Mouse (Mus musculus): ENCODE data around the gene Gm20388.
A peak's percentile ranks its signal among the peaks of the same experiment; 100 is the strongest.
"Not testable (repeated sequence)": the region's sequence is repeated elsewhere in the genome, so short reads cannot be mapped to it uniquely, and the experiment has no call there.

Gene Gm20388

DNA sequence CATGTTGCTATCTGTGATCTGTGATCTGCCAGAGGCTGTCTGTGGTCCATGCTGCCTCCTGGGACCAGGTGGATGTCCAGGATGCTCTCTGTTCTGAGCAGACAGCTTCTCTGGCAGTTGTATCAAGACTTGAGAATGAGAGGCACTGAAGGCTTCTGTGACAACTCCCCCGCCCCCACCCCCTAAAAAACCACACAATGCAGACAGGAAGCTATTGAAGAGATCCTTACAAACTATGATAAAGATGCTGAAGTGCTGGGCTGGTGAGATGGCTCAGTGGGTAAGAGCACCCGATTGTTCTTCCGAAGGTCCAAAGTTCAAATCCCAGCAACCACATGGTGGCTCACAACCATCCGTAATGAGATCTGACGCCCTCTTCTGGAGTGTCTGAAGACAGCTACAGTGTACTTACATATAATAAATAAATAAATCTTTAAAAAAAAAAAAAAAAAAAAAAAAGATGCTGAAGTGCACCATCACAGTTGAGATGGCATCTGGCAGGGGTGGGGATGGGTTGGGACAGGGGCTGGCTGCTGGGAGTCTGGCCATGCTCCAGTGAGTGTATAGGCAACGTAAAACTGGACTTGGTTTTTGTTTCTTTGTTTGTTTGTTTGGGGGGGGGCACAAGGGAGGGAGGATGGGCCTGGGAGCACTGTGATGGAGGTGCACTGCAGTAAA is 1235.0 kb downstream of the Gm20388 start:
- not testable (repeated sequence) for DNase-seq (ENCODE audit: low spot score in 2 of 2)

DNA sequence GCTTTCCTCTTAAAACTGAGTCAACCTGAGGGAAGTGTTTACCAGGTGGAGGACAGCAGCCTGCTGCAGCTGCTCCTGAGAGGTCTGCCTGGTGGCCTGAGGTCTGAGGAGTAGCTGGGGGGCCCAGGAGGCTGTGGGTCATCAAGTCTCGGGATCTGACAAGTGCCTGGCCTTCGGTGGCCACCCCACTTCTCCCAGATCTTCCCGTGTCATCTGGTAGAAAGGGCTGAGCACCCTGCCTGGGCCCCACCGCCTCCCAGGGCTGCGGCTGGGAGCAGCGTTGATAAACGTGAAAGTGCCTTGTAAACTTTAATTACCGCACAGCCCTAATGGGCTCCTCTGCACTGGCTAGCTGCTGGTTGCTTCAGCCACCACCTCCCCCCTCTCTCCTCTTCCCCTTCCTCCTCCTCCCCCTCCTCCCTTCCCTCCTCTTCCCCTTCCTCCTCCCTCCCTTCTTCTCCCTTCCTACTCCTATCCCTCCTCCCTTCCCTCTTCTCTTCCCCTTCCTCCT is 1238.0 kb downstream of the Gm20388 start:
- no peak for DNase-seq (ENCODE audit: low spot score in 2 of 2)

DNA sequence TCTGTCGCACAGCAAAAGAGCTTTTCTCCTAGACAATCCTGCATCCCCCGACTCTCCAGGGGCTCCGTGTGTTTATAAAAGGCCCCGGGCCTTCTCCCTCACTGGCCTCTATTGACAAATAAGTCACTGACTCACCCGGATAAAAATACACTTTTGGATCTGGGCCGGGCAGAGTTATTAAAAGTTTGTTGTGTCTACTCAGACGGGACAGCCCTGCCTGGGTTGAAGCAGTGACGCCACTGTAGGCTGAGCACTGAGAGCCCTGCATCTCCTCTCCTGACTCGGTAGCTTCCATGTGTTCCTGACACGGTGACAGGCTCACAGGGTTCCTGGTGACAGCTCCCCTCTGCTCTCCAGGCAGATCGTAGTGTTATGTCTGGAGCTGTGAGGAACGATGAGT is 1241.8 kb downstream of the Gm20388 start:
- no peak for DNase-seq (ENCODE audit: low spot score in 2 of 2)

DNA sequence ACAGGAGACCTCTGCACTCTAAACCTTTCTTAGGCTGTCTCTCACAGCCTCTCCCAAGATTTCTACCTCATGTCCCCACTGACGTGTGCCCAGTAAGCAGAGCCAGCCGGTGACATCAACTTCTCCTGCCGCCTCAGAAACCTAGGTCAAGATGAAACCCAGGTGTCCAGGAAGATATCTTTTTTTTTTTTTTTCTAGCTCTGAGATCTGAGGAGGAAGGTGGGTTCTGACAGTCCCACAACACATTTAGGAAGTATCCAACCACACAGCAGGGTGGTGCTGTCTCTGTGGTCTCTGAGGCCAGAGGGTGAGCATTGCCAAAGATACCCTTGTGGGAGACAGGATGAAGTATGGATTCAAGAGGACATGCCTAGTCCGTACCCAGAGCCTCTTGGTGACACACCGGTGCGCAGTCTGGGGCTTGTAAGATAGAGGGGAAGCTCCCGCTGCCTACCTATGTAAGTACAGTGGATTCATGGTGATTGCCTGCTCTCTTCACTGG is 1246.4 kb downstream of the Gm20388 start:
- no peak for DNase-seq (ENCODE audit: low spot score in 2 of 2)

DNA sequence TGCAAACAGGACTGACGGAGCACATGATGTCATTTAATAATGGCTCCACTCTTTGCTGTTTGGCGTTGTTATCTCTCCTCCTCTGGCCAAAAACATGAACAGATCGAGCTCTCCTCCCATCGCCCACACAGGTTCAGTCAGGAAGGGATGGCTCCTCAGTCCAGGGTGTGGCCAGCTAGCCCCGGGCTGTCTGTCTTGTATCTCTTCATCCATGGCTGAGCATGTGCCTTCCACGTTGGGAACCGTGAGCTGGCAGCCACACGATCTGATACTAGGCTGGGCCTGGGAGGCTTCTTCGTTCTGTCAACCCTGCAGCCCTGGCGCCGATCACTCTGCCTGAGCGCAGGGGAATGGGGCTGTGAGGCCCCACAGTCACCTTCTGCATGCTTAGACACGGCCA is 1248.2 kb downstream of the Gm20388 start:
- no peak for DNase-seq (ENCODE audit: low spot score in 2 of 2)

DNA sequence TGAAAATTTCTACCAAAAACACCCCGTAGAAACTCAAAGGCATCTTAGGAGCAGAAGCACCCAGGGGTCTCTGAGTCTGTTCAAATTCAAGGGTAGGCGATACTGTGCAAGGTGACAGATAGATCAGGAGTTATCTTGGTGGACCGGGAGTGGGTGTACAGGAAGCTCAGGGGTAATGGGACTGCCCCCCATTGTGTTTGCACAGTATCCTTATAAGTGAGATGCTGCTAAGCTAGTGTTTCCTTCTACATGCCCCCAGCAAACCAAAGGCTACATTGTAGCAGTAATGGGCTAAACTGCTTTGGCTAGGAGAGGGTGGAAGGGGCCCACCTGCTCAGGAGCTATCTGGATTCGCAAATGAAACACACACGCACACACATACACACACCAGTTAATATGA is 1250.8 kb downstream of the Gm20388 start:
- no peak for DNase-seq (ENCODE audit: low spot score in 2 of 2)

DNA sequence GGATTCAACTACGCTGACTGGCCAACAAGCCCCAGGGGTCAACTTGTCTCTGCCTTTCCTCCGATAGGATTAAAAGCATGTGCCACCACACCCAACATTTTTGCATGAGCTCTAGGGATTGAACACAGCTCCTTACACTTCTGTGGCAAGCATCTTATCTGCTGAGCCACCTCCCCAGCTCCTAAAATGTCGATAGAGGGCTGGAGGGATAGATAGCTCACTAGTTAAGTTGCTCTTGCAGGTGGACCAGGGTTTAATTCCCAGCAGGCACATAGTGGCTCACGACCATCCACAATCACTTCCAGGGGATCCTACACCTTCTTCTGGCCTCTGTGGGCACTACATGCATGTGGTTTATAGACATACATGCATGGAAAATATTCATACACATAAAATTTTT is 1251.8 kb downstream of the Gm20388 start:
- DNase-seq (ENCODE audit: low spot score in 2 of 2), result no peak

DNA sequence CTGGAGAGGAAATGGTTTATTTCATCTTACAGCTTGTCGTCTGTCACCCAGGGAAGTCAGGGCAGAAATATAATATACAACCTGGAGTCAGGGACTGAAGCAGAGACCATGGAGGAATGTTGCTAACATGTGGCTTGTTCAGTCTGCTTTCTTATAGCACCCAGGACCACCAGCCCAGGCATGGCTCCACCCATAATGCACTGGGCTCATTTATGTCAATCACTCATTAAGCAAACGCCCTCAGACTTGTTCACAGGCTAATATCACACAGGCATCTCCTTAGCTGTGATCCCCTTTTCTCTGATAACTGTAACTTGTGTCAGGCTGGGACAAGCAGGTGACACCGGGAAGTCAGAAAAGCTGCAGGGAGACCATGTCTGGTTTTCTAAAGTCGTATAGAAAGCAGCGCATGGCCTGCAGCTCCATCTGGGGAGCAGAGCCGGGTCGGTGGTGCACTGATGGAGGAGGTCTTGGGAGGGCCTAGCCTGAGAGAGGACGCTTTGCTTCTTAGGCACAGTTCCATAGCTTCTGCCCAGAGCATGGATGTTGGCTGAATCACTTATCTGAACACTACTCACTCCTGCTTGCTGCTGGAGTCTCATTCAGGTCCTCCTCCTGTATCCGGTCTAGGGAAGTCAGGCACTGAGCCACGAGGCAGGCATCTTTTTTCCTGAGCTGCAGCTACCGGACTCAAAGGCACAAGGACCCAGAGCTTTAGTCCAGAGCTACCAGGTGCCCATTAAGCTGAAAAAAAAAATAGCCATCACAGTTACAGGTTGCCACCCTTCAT is 1252.5 kb downstream of the Gm20388 start:
- no peak for DNase-seq (ENCODE audit: low spot score in 2 of 2)

DNA sequence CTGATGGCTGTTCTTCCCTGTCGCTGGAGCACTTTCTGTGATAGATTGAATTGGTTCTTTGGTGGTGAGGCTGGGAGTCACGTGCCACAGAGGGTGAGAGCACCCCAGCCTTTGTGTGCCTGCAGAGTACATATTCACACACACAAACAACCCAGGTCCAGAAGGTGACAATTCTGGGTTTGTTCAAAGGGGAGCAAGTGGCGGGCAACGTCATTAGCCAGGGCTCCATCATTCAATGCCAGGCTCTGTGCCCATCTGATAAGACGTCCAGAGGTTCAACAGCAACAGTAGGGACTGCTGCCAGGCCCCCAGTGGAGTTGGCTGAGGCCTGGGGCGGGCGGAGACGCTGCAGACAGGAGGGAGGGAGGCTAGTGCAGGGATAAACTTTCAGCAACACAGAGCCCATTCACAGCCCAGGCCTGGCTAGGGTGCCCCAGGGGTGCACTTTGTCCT is 1253.4 kb downstream of the Gm20388 start:
- DNase-seq (ENCODE audit: low spot score in 2 of 2), result no peak

DNA sequence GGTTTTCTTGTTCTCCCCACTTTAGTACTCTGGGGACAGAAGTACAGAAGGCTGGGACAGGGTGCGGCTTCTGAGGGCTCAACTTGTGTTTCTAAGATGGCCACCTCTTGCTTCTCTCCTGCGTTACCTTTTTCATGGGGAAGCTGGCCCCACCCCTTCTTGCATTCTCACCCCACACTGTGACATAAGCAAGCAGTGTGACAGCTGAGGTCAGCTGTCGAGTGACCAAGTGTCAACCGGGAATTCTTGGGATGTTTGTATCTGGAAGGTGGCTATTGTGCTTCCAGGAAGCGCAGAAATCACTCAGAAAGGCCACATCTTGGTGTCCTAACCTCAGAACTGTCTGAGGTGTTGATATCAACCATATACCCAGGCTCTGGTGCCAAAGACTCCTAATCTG is 1257.4 kb downstream of the Gm20388 start:
- no peak for DNase-seq (ENCODE audit: low spot score in 2 of 2)

DNA sequence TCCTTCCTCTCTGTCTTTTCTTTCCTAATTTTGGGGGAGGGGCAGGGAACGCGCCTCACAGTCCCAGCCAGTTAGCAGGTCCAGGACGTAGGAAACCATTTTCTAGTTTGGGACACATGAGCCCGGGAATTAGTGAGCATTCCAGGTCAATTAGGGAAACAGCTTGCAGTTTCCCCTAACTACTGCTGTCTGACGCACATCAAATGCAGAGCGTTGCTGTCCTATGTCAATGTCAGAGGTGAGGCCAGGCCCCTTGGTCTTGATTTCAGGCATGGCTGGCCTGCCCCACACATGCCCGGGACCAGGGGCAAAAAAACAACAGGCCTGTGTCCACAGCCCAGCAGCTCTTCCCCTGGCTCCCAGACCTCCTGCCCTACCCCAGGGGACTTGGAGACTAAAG is 1259.5 kb downstream of the Gm20388 start:
- no peak for DNase-seq (ENCODE audit: low spot score in 2 of 2)

DNA sequence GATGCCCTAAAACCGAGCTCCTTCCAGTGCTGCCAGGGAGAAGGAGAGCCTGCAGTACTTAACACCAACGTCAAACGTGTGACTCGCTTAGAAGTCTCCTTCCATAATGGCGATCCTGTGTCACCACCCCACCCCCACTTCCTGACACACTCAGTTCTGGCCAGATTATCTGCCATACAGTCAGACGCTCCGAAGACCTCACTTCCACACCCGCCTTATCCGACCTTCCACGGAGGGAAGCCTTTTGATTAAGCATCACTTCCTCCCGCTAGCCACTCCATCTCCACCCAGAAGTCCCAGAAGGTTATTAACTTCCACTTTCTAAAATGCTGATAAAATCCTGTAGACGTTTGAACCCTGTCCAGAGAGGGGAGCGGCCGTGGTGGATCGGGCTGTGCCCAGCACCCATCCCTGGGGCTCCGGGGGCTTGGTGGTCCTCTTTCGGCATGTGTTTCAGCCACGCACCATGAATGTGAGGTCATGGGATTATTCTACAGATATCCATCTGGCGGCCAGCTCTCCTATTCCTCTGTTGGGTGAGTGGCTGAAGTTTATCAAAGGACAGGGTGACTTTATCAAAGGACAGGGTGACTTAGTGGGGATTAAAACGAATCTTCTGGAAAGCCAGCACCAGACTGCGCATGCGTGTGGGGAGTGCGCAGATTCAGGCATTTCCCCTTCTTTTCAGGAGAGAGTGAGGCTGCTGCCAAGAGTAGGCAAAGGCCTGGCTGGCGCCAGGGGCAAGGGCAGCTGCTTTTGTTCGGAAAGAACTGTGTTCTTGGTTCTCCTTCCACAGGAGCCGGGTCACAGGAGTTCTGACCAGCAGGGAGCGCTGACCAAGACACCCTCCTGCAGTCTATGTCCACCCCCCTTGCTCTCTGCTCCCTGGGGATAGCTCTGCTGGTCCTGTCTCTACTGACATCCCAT is 1260.2 kb downstream of the Gm20388 start:
- peak in 1 of 2 experiments; percentile 5 for DNase-seq (ENCODE audit: low spot score in 2 of 2)

DNA sequence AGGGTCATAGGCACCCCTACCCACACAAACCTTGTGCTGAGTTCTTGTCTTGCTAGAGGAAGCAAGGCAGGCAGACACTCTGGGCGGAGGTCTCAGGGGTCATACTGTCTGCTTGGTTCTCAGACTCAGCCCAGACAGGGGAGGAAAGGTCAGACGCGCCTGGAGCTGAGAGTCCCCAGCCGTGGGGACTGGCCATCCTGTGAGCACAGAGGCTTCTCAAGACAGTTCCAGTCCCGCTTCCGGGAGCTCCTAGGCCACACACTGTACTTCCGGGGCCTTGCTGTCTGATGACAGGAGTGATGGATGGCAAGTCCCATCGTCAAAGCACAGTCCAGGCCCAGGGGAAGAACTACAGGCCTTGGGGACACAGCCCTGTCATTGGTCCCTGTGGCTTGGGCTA is 1261.9 kb downstream of the Gm20388 start:
- DNase-seq (ENCODE audit: low spot score in 2 of 2), result no peak

DNA sequence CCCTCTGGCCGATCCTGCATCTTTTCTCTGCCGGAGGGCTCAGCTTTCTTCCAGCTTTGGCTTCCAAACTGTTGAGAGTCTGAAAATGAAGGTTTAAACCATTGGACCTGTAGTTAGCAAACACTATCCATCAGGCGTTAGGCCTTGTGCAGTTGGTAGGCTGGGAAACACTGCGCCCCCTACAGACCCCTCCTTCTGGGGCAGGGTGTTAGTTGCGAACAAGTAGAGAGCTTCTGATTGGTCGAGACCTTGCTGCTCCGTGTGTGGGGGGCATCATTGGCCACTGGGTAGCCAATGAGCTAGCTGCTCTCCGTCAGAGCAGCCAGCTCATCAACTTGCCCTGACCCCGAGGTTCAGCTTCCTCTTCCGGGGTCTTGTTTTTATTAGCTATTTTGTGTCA is 1263.5 kb downstream of the Gm20388 start:
- DNase-seq (ENCODE audit: low spot score in 2 of 2), result no peak

DNA sequence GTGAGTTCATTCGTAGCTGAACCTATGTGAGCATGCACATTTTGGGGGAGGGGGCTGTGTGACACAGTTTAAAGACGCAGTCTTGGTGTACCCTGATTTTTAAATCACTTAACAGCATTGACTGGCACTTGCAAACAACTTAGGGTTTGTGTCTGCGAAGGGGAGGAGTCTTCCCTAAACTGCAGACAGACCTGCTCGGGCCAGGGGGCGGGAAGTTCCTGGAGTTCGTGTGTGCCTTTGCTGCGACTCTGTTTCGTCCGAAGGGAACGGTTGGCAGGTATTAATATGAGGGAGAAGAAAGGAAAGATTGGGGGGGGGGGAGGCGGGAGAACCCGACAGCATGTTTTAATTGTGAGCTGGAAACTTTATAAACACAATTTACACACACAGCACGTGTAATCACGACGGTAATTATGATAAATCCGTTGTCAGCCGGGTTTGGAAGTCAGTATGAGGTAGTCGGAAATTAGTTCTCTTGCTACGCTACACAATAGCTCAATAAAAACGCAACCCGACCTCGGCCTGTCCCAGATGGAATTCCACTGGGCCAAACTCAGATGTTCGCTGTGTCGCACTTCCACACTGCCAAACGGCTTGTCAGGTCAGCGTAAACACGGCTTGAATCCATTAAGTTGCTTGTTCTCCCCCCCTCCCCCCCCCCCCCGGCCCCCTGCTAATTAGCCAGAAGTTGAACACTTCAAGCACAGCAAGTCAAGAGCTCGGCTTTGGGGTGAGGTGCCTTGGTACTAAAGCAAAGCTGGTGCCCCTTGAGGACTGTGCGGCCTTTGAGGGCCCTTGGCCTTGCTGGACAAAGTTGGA is 1264.3 kb downstream of the Gm20388 start:
- DNase-seq (ENCODE audit: low spot score in 2 of 2), result no peak

DNA sequence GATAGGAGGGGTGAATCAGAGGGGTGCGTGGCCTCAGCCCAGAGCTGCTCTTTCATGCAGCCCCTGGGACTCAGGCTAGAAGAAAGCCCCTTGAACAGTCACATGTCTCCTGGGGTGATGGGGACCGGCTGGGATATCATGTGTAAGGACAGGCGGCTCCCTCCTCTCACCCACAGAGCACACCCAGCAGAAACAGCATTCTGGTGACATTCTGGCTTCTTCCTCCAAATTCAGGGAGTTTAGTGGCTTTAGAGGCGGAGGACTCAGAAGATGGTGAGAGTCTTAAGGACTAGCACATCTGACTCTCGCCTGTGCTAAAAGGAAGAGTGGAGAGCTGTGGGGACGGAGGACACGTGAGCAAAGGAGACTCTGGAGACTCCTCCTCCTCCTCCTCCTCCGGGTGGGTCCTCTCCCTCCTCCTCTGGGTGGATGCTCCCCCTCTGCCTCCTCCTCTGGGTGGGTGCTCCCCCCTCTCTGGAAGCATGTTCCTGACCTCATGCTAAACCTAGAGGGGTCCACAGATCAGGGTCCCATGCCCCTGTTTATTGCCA is 1265.0 kb downstream of the Gm20388 start:
- no peak for DNase-seq (ENCODE audit: low spot score in 2 of 2)

DNA sequence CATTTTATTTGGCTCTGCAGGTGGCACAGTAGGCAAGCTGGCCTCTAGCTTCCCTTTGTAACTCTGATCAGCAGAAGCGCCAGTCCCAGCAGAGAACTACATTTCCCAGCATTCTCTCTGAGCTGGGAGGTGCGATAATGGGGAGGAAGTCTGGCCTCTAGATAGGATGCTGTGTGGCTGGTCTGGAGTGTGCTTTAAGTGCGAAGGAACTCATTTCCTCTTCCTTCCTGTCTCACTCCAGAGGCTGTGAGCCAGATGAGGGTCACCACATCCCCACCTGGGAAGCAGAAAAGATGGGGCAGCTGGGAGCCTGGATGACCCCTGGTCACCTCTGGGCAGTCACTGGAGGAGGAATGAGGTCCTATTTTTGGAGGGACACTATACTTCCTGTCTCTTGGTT is 1265.7 kb downstream of the Gm20388 start:
- no peak for DNase-seq (ENCODE audit: low spot score in 2 of 2)

DNA sequence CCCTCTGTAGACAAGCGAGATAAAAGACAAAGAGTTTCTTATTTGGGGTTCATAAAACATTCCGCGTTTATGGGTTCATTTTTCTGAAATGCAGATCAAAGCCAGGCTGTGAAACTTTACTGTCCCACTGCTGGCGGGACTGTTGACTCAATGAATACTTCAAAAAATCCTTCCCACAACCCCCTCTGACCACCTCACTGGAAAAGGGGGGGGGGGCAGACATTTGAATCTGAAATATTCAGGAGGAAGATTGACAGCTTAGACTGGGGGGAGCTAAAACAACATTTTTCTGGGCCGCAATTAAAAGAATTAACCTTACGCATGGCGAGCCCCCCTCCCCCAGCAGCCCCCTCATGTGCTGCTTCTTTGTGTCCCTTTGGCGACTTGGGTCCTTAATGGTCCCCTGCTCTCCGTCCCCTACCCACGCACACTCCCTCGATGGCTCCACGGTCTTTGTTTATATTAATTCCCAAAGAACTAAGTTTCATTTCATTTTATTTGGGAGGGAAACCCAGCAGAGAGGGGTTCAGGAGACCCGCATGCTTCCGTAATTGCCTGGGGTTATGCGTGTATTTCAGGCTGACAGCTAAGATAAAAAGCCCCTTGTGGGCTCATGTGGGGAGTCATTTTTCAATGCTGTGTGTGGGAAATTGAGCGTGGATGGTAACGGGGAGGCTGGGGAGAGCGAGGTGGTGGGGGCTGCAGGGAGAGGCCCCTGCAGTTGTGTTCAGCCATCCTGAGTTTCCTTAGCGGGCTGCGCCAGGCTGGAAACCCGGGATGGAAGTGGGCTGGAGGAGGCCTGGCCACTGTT is 1270.0 kb downstream of the Gm20388 start:
- DNase-seq (ENCODE audit: low spot score in 2 of 2), result no peak

DNA sequence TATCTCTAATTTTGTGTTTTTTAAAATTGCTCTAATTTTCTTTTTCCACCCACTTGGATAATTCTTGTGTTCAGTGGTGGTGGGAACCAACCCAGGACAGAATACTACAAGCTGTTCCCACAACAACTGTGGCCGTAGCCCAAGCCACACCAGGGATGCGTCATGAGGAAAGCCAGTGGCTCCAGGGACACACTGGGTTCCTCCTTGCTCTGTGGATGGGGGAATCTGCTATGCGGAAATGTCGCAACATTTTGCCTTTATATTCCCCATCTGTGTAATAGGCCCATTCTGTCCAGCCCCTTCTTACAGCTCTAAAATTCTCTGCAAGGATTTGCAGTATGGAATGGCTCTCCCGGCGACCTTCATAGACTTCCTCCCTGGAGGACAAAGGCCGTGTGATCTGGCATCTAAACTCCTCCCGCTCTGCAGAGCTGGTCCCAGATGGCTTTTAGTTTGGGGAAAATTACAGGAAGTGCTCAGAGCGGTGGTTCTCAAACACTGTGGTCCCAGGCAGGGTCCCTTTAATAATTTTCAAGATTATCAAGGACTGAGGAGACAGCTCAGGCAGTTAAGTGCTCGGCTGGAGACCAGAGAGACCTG is 1270.7 kb downstream of the Gm20388 start:
- DNase-seq (ENCODE audit: low spot score in 2 of 2), result no peak

Data from frontal cortex, postnatal 25 days (tissue).